Mouse (Mus musculus) liver, embryonic 14 days (tissue): Measurements from ENCODE around the gene Adgrg6. TPM values are rescaled to one million over a fixed set of nuclear protein-coding genes. Genes with fewer than 3 reads are reported as not detected.

Source experiments
- polyA plus RNA-seq: library from polyadenylated mRNA; depleted of rRNA; stranded (reverse); fragments of >200 nt; gene quantifications from 2 replicates; pipeline ENCODE4 v1.2.3, GENCODE M21; 2012; rRNA removed

Adgrg6 gene
- 0.50 and 0.61 TPM in 2 replicates for polyA plus RNA-seq

GRCm38 (mm10) chr10:14544941-14545717, at the start of gene Adgrg6:
Gene Adgrg6, minus strand, starts transcription at chr10:14545659.

Other genes starting within 250 kb of the Adgrg6 start
- 22.8 and 24.7 TPM in 2 replicates for gene Vta1, start 159.9 kb upstream of the Adgrg6 start, polyA plus RNA-seq
- 0.17 and 0.26 TPM in 2 replicates for gene Nmbr, start 159.9 kb upstream of the Adgrg6 start, polyA plus RNA-seq
- not detected in 2 replicates for gene Gje1, start 172.6 kb upstream of the Adgrg6 start, polyA plus RNA-seq